Mouse (Mus musculus): ENCODE measurements around the gene Cmah. TPM values are rescaled to one million over a fixed set of nuclear protein-coding genes. Genes with fewer than 3 reads are reported as not detected.

Gene Cmah
- polyA plus RNA-seq, 1 experiment: 0.23 TPM

- Histone ChIP-seq H3K27me3 (ENCODE audit: control insufficient read depth, insufficient read depth, low read length) (no peaks in the 10 kb centered on the region), H3K27ac (ENCODE audit: control insufficient read depth, insufficient read depth, low read depth, low read length) (no peak overlapping the region), H3K4me1 (ENCODE audit: control insufficient read depth, insufficient read depth, low read length) (no peaks in the 10 kb centered on the region), H3K36me3 (ENCODE audit: control insufficient read depth, insufficient read depth, low read length) (no peaks in the 10 kb centered on the region), H3K4me3 (ENCODE audit: control insufficient read depth, low read depth, low read length) (no peak overlapping the region)
- no peak for TF ChIP-seq POLR2A (IDR thresholded peaks at IDR 0.05; ENCODE audit: control insufficient read depth, low read depth, low read length)
- TF ChIP-seq CTCF (IDR thresholded peaks at IDR 0.05; ENCODE audit: control insufficient read depth, insufficient read depth, insufficient replicate concordance, low read depth, low read length): no peak
Measured at GRCm38 (mm10) chr13:24442272-24442671, 115.1 kb downstream of the Cmah start.

DNA sequence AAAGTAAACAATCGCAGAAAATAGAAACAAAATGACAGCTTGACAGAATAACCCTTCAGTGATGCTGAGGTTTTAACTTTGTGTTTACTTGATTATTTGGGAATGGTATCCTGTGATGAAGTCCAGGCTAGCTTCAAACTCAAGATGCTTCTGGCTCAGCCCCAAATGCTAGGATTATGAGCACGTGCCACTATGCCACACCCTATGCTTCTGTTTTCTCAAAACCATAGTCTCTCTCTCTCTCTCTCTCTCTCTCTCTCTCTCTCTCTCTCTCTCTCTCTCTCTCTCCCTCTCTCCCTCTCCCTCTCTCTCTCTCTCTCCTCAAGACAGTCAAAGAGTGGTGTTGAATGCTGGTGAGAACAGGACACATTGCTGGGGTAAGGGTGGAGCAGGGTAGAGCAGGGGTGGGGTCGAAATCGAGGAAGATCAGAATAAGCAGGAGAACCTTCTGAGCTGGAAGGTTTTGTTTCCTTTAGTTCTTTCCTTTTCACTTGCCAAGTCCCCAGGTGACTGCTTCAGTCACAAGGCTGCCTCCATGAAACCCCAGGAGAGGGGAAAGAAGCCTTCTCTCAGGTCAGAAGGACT lies 116.7 kb downstream of the Cmah start:
- H3K4me1 ChIP-seq (ENCODE audit: control insufficient read depth, insufficient read depth, low read length): no peaks in the 10 kb centered on the region
- no peak overlapping the region for H3K27ac ChIP-seq (ENCODE audit: control insufficient read depth, insufficient read depth, low read depth, low read length)
- no peak overlapping the region for H3K4me3 ChIP-seq (ENCODE audit: control insufficient read depth, low read depth, low read length)
- no peaks in the 10 kb centered on the region for H3K27me3 ChIP-seq (ENCODE audit: control insufficient read depth, insufficient read depth, low read length)
- TF ChIP-seq CTCF (IDR thresholded peaks at IDR 0.05; ENCODE audit: control insufficient read depth, insufficient read depth, insufficient replicate concordance, low read depth, low read length) (no peak), POLR2A (IDR thresholded peaks at IDR 0.05; ENCODE audit: control insufficient read depth, low read depth, low read length) (no peak)
- no peaks in the 10 kb centered on the region for H3K36me3 ChIP-seq (ENCODE audit: control insufficient read depth, insufficient read depth, low read length)

DNA sequence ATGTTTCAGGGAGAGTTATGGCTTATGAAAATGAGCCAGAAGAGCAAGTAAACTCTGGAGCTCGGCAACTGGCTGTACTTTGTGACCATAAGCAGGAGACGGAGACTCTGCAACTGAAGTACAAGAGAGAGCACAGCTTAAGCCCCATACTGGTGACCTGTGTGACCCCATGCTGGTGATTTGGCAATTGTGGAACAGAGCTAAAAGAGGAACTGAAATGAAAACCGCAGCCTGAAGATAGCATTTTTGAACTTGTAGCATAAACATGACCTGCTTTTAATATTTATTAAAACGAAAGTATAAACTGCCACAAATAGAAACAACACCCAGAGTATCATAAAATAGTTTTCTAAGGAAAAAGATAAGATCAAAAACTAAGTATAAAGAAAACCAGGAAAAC lies 117.5 kb downstream of the Cmah start:
- TF ChIP-seq POLR2A (IDR thresholded peaks at IDR 0.05; ENCODE audit: control insufficient read depth, low read depth, low read length) (no peak), CTCF (IDR thresholded peaks at IDR 0.05; ENCODE audit: control insufficient read depth, insufficient read depth, insufficient replicate concordance, low read depth, low read length) (no peak)
- no peaks in the 10 kb centered on the region for H3K36me3 ChIP-seq (ENCODE audit: control insufficient read depth, insufficient read depth, low read length)
- H3K4me1 ChIP-seq (ENCODE audit: control insufficient read depth, insufficient read depth, low read length): no peaks in the 10 kb centered on the region
- H3K4me3 ChIP-seq (ENCODE audit: control insufficient read depth, low read depth, low read length): no peak overlapping the region
- no peak overlapping the region for H3K27ac ChIP-seq (ENCODE audit: control insufficient read depth, insufficient read depth, low read depth, low read length)
- no peaks in the 10 kb centered on the region for H3K27me3 ChIP-seq (ENCODE audit: control insufficient read depth, insufficient read depth, low read length)

- H3K4me3 ChIP-seq (ENCODE audit: control insufficient read depth, low read depth, low read length): no peak overlapping the region
- H3K27ac ChIP-seq (ENCODE audit: control insufficient read depth, insufficient read depth, low read depth, low read length): no peak overlapping the region
- H3K36me3 ChIP-seq (ENCODE audit: control insufficient read depth, insufficient read depth, low read length): no peaks in the 10 kb centered on the region
- no peaks in the 10 kb centered on the region for H3K4me1 ChIP-seq (ENCODE audit: control insufficient read depth, insufficient read depth, low read length)
- TF ChIP-seq CTCF (IDR thresholded peaks at IDR 0.05; ENCODE audit: control insufficient read depth, insufficient read depth, insufficient replicate concordance, low read depth, low read length): no peak
- TF ChIP-seq POLR2A (IDR thresholded peaks at IDR 0.05; ENCODE audit: control insufficient read depth, low read depth, low read length): no peak
- H3K27me3 ChIP-seq (ENCODE audit: control insufficient read depth, insufficient read depth, low read length): no peaks in the 10 kb centered on the region
Measured at GRCm38 (mm10) chr13:24445166-24445565, 118.0 kb downstream of the Cmah start.

DNA sequence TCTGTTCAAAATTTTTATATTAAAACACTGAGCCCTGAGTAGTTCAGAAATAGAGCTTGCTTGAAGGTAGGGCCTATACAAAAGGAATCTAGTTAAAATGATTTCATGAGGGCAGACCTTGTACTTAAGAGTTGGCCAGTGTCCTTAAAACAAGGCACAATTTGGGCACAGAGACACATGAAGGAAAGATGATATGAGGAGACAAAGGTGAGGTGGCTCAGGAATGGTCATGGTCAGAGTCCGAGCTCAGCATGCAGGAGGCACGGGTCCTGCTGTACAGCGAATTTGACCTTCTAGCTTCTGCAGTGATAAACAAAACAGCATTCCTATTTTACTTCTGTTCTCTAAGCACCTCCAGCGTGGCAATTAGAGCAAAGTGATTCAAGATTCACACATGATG lies 118.9 kb downstream of the Cmah start:
- H3K27me3 ChIP-seq (ENCODE audit: control insufficient read depth, insufficient read depth, low read length): no peaks in the 10 kb centered on the region
- H3K4me3 ChIP-seq (ENCODE audit: control insufficient read depth, low read depth, low read length): no peak overlapping the region
- H3K27ac ChIP-seq (ENCODE audit: control insufficient read depth, insufficient read depth, low read depth, low read length): no peak overlapping the region
- no peaks in the 10 kb centered on the region for H3K36me3 ChIP-seq (ENCODE audit: control insufficient read depth, insufficient read depth, low read length)
- H3K4me1 ChIP-seq (ENCODE audit: control insufficient read depth, insufficient read depth, low read length): no peaks in the 10 kb centered on the region
- TF ChIP-seq POLR2A (IDR thresholded peaks at IDR 0.05; ENCODE audit: control insufficient read depth, low read depth, low read length): no peak
- no peak for TF ChIP-seq CTCF (IDR thresholded peaks at IDR 0.05; ENCODE audit: control insufficient read depth, insufficient read depth, insufficient replicate concordance, low read depth, low read length)

DNA sequence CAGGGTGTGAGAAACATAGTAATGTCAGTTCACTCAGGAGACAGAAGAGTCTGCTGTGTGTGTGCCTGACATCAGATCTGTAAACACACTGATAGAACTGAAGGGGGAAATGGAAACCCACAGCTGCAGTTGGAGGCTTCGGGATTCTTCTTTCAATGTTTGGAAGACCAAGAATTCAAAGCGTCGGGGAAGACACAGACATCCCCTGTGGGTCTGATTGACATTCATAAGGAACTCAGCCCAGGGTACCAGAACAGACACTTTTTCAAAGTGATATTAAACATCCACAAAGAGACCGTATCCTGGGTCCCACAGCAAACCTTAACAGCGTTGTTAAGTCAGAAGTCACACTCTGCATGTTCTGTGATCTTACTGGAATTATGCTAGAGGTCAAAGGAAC lies 119.8 kb downstream of the Cmah start:
- Histone ChIP-seq H3K4me1 (ENCODE audit: control insufficient read depth, insufficient read depth, low read length) (no peaks in the 10 kb centered on the region), H3K27ac (ENCODE audit: control insufficient read depth, insufficient read depth, low read depth, low read length) (no peak overlapping the region), H3K27me3 (ENCODE audit: control insufficient read depth, insufficient read depth, low read length) (no peaks in the 10 kb centered on the region), H3K36me3 (ENCODE audit: control insufficient read depth, insufficient read depth, low read length) (no peaks in the 10 kb centered on the region), H3K4me3 (ENCODE audit: control insufficient read depth, low read depth, low read length) (no peak overlapping the region)
- TF ChIP-seq CTCF (IDR thresholded peaks at IDR 0.05; ENCODE audit: control insufficient read depth, insufficient read depth, insufficient replicate concordance, low read depth, low read length) (no peak), POLR2A (IDR thresholded peaks at IDR 0.05; ENCODE audit: control insufficient read depth, low read depth, low read length) (no peak)

GRCm38 (mm10) chr13:24448578-24448977 lies 121.4 kb downstream of the Cmah start:
- Histone ChIP-seq H3K36me3 (ENCODE audit: control insufficient read depth, insufficient read depth, low read length) (no peaks in the 10 kb centered on the region), H3K4me3 (ENCODE audit: control insufficient read depth, low read depth, low read length) (no peak overlapping the region), H3K27me3 (ENCODE audit: control insufficient read depth, insufficient read depth, low read length) (no peaks in the 10 kb centered on the region), H3K4me1 (ENCODE audit: control insufficient read depth, insufficient read depth, low read length) (no peaks in the 10 kb centered on the region), H3K27ac (ENCODE audit: control insufficient read depth, insufficient read depth, low read depth, low read length) (no peak overlapping the region)
- TF ChIP-seq POLR2A (IDR thresholded peaks at IDR 0.05; ENCODE audit: control insufficient read depth, low read depth, low read length): no peak
- TF ChIP-seq CTCF (IDR thresholded peaks at IDR 0.05; ENCODE audit: control insufficient read depth, insufficient read depth, insufficient replicate concordance, low read depth, low read length): no peak

DNA sequence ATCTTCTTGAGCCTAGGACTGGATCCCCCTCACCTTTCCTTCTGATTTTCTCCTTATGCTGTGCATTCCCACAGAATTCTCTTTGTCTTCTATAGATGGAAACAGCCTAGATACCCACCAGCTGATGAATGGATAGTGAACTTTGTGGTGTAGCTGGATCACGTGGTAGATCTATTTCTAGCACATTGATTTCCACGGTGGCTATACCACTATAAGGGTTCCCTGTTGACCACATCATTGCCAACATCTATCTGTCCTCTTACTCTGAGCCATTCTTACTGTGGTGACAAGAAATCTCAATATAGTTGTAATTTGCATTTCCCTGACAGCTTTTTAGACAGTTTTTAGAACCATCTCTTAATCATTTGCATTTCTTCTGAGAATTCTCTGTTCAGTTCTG lies 124.3 kb downstream of the Cmah start:
- TF ChIP-seq POLR2A (IDR thresholded peaks at IDR 0.05; ENCODE audit: control insufficient read depth, low read depth, low read length): no peak
- TF ChIP-seq CTCF (IDR thresholded peaks at IDR 0.05; ENCODE audit: control insufficient read depth, insufficient read depth, insufficient replicate concordance, low read depth, low read length): no peak
- no peaks in the 10 kb centered on the region for H3K27me3 ChIP-seq (ENCODE audit: control insufficient read depth, insufficient read depth, low read length)
- H3K36me3 ChIP-seq (ENCODE audit: control insufficient read depth, insufficient read depth, low read length): no peaks in the 10 kb centered on the region
- H3K4me1 ChIP-seq (ENCODE audit: control insufficient read depth, insufficient read depth, low read length): no peaks in the 10 kb centered on the region
- no peak overlapping the region for H3K4me3 ChIP-seq (ENCODE audit: control insufficient read depth, low read depth, low read length)
- H3K27ac ChIP-seq (ENCODE audit: control insufficient read depth, insufficient read depth, low read depth, low read length): no peak overlapping the region
